ENCODE assay signal across 17 mouse cellular contexts in genomic region chr4:97859431-97859830, GRCm38 (mm10).
DNase-seq lines count a peak whose midpoint lies in the region; ATAC-seq lines count a peak whose summit lies in the region.
"Had no signal": no experiment of that assay in that cellular context is flagged by ENCODE, and none has a peak within 500 bp of the region (broad histone marks: within the 10 kb centered on the region; RNA-seq: fewer than 3 reads in every experiment).

No protein-coding gene starts in this region.

- intact Hi-C loops in gastrocnemius, postnatal 14 days (cut with DNase I; ENCODE audit: low total_unique reads) = no loop called here
- intact Hi-C loops in left cerebral cortex, postnatal 25 days (cut with DNase I) = no loop called here

- no peak for ATAC-seq in heart, embryonic 13.5 days (ENCODE audit: extremely low read depth, insufficient number of reproducible peaks, low FRiP score, low TSS enrichment)
- no peak for ATAC-seq in heart, embryonic 11.5 days (replicated peaks; ENCODE audit: insufficient number of reproducible peaks, low FRiP score, low TSS enrichment)
- ATAC-seq: liver, postnatal 0 days; Patski had no signal

- 0 out of 2 replicates have a peak overlapping the region, but pooled peaks have one; percentile 7 for H3K9ac ChIP-seq in heart, embryonic 13.5 days
- no peak overlapping the region for H3K9ac ChIP-seq in heart, embryonic 11.5 days (ENCODE audit: low read depth, low read length)
- H3K9ac ChIP-seq: hindbrain, embryonic 14.5 days; liver, postnatal 0 days; neural tube, embryonic 12.5 days had no signal

- WGBS in heart, embryonic 13.5 days = 49% methylated on average over 4 of the region's 4 CpGs
- 71% methylated on average over 4 of the region's 4 CpGs for WGBS in heart, embryonic 11.5 days (ENCODE audit: insufficient replicate concordance)

- DNase-seq in adrenal gland, postnatal 36 days = peak; percentile 32 to 44
- DNase-seq in adrenal gland, adult 8-10 months = no peak
- DNase-seq in 3T3-L1 (ENCODE audit: low read depth, low spot score) = peak; percentile 31
- peak; percentile 62 for DNase-seq in gastrocnemius, postnatal 14 days
- no peak for DNase-seq in left cerebral cortex, postnatal 25 days (ENCODE audit: low spot score in 2 of 2)
- DNase-seq in spleen, postnatal 14 days (ENCODE audit: low spot score in 2 of 2) = no peak
- DNase-seq: B cell, adult 2 months; embryo, embryonic 11 days; kidney, postnatal 14 days; liver, postnatal 0 days; thymus, postnatal 25 days had no signal

- 0 out of 2 replicates have a peak, but pooled peaks cover 4% of the 10 kb centered on the region for H3K36me3 ChIP-seq in heart, embryonic 13.5 days
- H3K36me3 ChIP-seq in heart, embryonic 11.5 days (ENCODE audit: control insufficient read depth, insufficient read depth, low read length) = no peaks in the 10 kb centered on the region
- H3K36me3 ChIP-seq: neural tube, embryonic 12.5 days had no signal

- H3K4me3 ChIP-seq in heart, embryonic 13.5 days = no peak overlapping the region
- no peak overlapping the region for H3K4me3 ChIP-seq in heart, embryonic 11.5 days (ENCODE audit: low read depth, low read length)
- H3K4me3 ChIP-seq: neural tube, embryonic 12.5 days had no signal

- no peak overlapping the region for H3K4me2 ChIP-seq in heart, embryonic 13.5 days
- no peak overlapping the region for H3K4me2 ChIP-seq in heart, embryonic 11.5 days
- H3K4me2 ChIP-seq: hindbrain, embryonic 14.5 days; midbrain, embryonic 11.5 days; neural tube, embryonic 12.5 days had no signal

- peaks cover 76% of the 10 kb centered on the region for H3K4me1 ChIP-seq in heart, embryonic 13.5 days
- peaks cover 14% of the 10 kb centered on the region for H3K4me1 ChIP-seq in heart, embryonic 11.5 days (ENCODE audit: control insufficient read depth, insufficient read depth, low read length)

- H3K27me3 ChIP-seq in heart, embryonic 13.5 days (replicated peaks) = no peaks in the 10 kb centered on the region
- H3K27me3 ChIP-seq in heart, embryonic 11.5 days (ENCODE audit: control insufficient read depth, insufficient read depth, low read length) = no peaks in the 10 kb centered on the region
- H3K27me3 ChIP-seq: neural tube, embryonic 12.5 days; Patski had no signal

- H3K9me3 ChIP-seq in heart, embryonic 13.5 days = no peaks in the 10 kb centered on the region
- H3K9me3 ChIP-seq in heart, embryonic 11.5 days (replicated peaks; ENCODE audit: control insufficient read depth, low read length) = no peaks in the 10 kb centered on the region
- H3K9me3 ChIP-seq: neural tube, embryonic 12.5 days had no signal

- peak overlapping the region; percentile 50; the same call in 1 of the 2 replicates for H3K27ac ChIP-seq in heart, embryonic 13.5 days (replicated peaks)
- H3K27ac ChIP-seq in heart, embryonic 11.5 days (ENCODE audit: low read depth, low read length) = no peak overlapping the region
- H3K27ac ChIP-seq: hindbrain, embryonic 14.5 days; neural tube, embryonic 12.5 days had no signal

Comparison
In these comparisons a context has a peak if more than half of its experiments do, and no peak if none do; other contexts are left out.
1. DNase-seq: peak in adrenal gland, postnatal 36 days (2 of 2), 3T3-L1 (single experiment) and gastrocnemius, postnatal 14 days (single experiment); none in adrenal gland, adult 8-10 months (single experiment), left cerebral cortex, postnatal 25 days (0 of 2) and spleen, postnatal 14 days (0 of 2).